Mouse (Mus musculus) neural tube, embryonic 13.5 days (tissue): Measurements from ENCODE around the gene Gm10382. TPM values are rescaled to one million over a fixed set of nuclear protein-coding genes. Genes with fewer than 3 reads are reported as not detected.
"Not testable (repeated sequence)": the region's sequence is repeated elsewhere in the genome, so short reads cannot be mapped to it uniquely, and the experiment has no call there.

Experiments
- ATAC-seq: fragments of 200-750 bp; cut with Nextera tagmentation; 2 replicates; pipeline ENCODE4 v1.8.0; 2017; ENCODE audit warnings: low read depth, mild to moderate bottlenecking, moderate TSS enrichment, moderate library complexity
- H3K27ac ChIP-seq: fragments of 300-500 bp; sonication (generic); replicated peaks from 2 replicates; pipeline ENCODE4 v1.5.1; 2015; ENCODE audit warnings: moderate library complexity, mild to moderate bottlenecking, inconsistent platforms
- H3K27me3 ChIP-seq: fragments of 300-500 bp; sonication (generic); 2 replicates; pipeline ENCODE4 v1.6.1; 2015; ENCODE audit warnings: mild to moderate bottlenecking, inconsistent platforms
- H3K36me3 ChIP-seq: fragments of 300-500 bp; sonication (generic); 2 replicates; pipeline ENCODE4 v1.6.1; 2015; ENCODE audit warnings: mild to moderate bottlenecking, inconsistent platforms
- H3K4me1 ChIP-seq: fragments of 300-500 bp; sonication (generic); replicated peaks from 2 replicates; pipeline ENCODE4 v1.6.1; 2015; ENCODE audit warnings: inconsistent platforms
- H3K4me2 ChIP-seq: fragments of 300-500 bp; sonication (generic); 2 replicates; pipeline ENCODE4 v1.6.1; 2015; ENCODE audit warnings: inconsistent platforms, mild to moderate bottlenecking, moderate library complexity
- H3K4me3 ChIP-seq: fragments of 300-500 bp; sonication (generic); 2 replicates; pipeline ENCODE4 v1.5.1; 2015; ENCODE audit warnings: mild to moderate bottlenecking, inconsistent platforms
- H3K9ac ChIP-seq: fragments of 300-500 bp; sonication (generic); 2 replicates; pipeline ENCODE4 v1.6.1; 2015; ENCODE audit warnings: moderate library complexity, mild to moderate bottlenecking, inconsistent platforms
- H3K9me3 ChIP-seq: fragments of 300-500 bp; sonication (generic); 2 replicates; pipeline ENCODE4 v1.6.1; 2016; ENCODE audit warnings: inconsistent platforms
- WGBS: fragments of 180-500 bp; shearing (Covaris S2); methylation state at CpG from one replicate; pipeline ENCODE4 v1.1.7; 2015; 5-methylcytosine and 5-hydroxymethylcytosine counted together
- polyA plus RNA-seq: library from polyadenylated mRNA; unstranded; fragments of >200 nt; fragmentation: Nextera tagmentation; extraction: Ambion mirVana; gene quantifications from 2 replicates; pipeline ENCODE4 v1.2.1, GENCODE M21; 2015

The Gm10382 gene
- polyA plus RNA-seq, 1 experiment from 2014 or later: 0.52 TPM

DNA sequence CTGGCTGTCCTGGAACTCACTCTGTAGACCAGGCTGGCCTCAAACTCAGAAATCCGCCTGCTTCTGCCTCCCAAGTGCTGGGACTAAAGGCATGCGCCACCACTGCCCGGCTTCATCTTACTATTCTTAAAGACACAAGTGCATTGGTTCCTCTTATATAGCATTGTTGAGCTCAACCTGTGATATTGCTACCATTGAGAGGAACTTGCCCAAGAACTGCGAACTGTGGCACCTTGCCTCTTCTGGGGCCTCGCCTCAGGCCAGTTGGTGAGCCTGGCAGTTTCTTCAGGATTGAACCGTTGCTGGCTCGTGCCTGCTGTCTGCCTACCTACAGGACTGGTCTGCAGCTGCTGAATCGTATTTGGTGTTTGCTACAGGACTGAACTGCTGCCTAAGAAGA, 23.4 kb downstream of the Gm10382 start:
- H3K9me3 ChIP-seq, H3K27ac ChIP-seq, H3K4me1 ChIP-seq, ATAC-seq, H3K4me2 ChIP-seq, H3K4me3 ChIP-seq, H3K9ac ChIP-seq, H3K27me3 ChIP-seq: not testable (repeated sequence)
- H3K36me3 ChIP-seq: peaks cover 47% of the 10 kb centered on the region
- WGBS: 94% methylated on average over 8 of the region's 8 CpGs

DNA sequence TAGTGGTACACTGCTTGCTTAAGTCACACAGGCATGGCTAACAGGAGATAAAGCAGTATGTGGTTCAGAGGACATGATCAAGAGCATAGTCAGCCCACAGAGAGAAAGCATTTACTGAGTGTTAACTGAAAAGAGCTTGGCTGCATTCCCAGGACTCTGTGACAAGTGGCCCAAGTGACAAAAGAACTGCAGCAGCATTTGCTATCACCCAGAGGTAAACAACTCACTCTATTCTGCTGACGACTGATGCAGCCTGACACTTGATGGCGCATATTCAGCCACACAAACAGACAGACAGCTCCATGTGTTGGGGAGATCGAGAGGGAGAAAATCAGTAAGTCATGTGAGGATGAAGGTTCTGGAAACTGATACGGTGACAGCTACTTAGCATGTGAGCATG, 24.6 kb downstream of the Gm10382 start:
- H3K36me3 ChIP-seq: peaks cover 60% of the 10 kb centered on the region
- H3K27me3 ChIP-seq: no peaks in the 10 kb centered on the region
- no peak overlapping the region for H3K9ac ChIP-seq
- 78% methylated on average over 4 of the region's 4 CpGs for WGBS
- H3K4me2 ChIP-seq: no peak overlapping the region
- no peak for ATAC-seq
- H3K9me3 ChIP-seq: no peaks in the 10 kb centered on the region
- 0 out of 2 replicates have a peak, but pooled peaks cover 3% of the 10 kb centered on the region for H3K4me1 ChIP-seq
- 0 out of 2 replicates have a peak overlapping the region, but pooled peaks have one; percentile 13 for H3K27ac ChIP-seq
- no peak overlapping the region for H3K4me3 ChIP-seq

GRCm38 (mm10) chr5:125416183-125416582, 27.1 kb downstream of the Gm10382 start:
- WGBS: 98% methylated on average over 8 of the region's 8 CpGs
- Histone ChIP-seq H3K9me3 (no peaks in the 10 kb centered on the region), H3K36me3 (peaks cover 83% of the 10 kb centered on the region), H3K27ac (no peak overlapping the region), H3K9ac (no peak overlapping the region), H3K4me2 (no peak overlapping the region), H3K4me3 (no peak overlapping the region), H3K27me3 (no peaks in the 10 kb centered on the region), H3K4me1 (no peaks in the 10 kb centered on the region)
- ATAC-seq: no peak

DNA sequence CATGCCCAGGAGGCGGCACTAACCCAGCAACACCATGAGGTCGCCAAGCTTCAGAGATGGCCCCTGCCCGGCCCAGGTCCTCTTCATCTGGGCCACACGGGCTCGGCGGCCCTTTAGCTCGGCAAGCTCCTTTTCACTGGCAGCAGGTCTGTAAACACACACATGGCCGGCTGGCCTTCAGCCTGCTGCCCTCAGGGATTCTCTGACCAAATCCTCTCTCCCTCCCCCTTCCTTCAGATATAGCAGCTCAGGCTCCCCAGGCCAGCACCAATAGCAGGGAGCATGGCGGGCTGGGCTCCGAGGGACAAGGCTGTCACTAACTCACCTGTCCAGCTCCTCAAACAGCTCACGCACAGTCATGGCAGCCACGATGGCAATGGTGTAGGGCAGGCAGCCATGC, 29.5 kb downstream of the Gm10382 start:
- ATAC-seq: no peak
- Histone ChIP-seq H3K4me2 (no peak overlapping the region), H3K27ac (no peak overlapping the region), H3K9ac (no peak overlapping the region), H3K4me1 (no peaks in the 10 kb centered on the region), H3K9me3 (no peaks in the 10 kb centered on the region), H3K4me3 (no peak overlapping the region), H3K27me3 (no peaks in the 10 kb centered on the region), H3K36me3 (peaks cover 98% of the 10 kb centered on the region)
- 93% methylated on average over 12 of the region's 12 CpGs for WGBS

DNA sequence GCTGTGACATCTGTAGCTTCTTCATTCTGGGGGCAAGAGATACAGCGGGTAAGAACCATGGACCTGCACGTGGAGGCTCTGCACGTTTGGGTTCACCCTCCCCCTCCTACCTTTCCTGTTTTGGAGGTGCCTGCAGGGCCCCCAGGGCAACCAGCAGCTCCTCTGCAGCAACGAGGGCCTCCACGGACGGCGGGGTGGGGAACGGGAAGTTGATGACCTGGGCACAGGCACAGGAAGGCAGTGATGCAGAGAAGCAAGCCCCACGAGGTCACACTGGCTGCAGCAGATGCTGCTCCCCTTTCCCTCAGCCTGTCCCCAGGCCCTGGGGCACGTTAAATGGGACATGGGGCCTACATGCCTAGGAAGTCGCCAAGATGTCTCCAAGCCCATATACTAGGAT, 30.0 kb downstream of the Gm10382 start:
- Histone ChIP-seq H3K9ac (no peak overlapping the region), H3K27ac (no peak overlapping the region), H3K4me1 (no peaks in the 10 kb centered on the region), H3K4me2 (no peak overlapping the region), H3K27me3 (no peaks in the 10 kb centered on the region), H3K4me3 (no peak overlapping the region), H3K9me3 (no peaks in the 10 kb centered on the region), H3K36me3 (peaks cover 98% of the 10 kb centered on the region)
- WGBS: 86% methylated on average over 11 of the region's 11 CpGs
- ATAC-seq: no peak

DNA sequence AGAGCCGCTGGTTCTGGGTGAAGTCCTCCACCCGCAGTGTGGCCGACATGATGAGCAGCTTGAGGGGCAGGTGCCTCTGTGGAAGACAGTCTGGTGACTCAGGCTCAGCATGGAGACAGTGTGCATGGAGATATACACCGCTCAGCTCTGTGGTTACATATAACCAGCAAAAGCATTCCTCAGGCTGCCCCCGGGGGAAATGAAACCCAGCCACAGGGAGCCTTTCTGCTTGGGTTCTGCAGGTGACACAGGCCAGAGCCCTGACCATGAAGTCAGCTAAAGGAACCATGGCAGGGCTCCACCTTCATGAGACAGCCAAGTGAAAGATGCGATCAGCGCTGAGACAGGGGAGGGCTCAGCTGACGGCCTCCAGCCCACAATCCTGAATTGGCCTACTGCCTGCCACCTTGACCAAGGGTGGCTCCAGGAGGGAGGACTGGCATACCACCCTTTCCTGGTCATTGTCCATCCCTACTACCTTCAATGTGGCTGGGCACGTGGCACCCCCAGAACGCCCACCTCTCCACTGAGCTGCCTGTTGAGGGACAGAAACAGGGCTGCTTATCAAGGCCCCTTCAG, 36.7 kb downstream of the Gm10382 start:
- no peaks in the 10 kb centered on the region for H3K27me3 ChIP-seq
- no peak overlapping the region for H3K9ac ChIP-seq
- no peak for ATAC-seq
- peaks cover 100% of the 10 kb centered on the region for H3K36me3 ChIP-seq
- H3K27ac ChIP-seq: no peak overlapping the region
- H3K9me3 ChIP-seq: no peaks in the 10 kb centered on the region
- no peak overlapping the region for H3K4me2 ChIP-seq
- H3K4me1 ChIP-seq: no peaks in the 10 kb centered on the region
- 97% methylated on average over 10 of the region's 10 CpGs for WGBS
- H3K4me3 ChIP-seq: no peak overlapping the region

DNA sequence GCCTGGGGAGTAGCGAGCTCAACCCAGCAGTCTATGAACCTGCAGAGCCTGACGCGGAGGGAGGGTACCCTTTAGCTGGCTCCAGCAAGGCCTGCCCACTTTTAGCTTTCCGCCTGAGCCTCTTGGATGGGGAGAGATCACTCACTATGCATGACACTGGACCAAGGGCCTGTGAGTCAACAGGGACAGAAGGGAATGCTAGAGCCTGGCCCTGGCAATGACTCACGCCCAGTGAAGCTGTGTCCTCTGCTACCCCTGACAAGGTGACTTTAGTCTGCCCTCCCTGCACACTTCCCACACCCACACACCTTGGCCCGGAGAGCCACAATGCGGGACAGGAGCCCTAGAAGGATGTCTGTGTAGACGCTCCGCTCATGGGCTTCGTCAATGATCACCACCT, 37.2 kb downstream of the Gm10382 start:
- no peak overlapping the region for H3K9ac ChIP-seq
- no peak overlapping the region for H3K4me3 ChIP-seq
- WGBS: 96% methylated on average over 10 of the region's 10 CpGs
- no peaks in the 10 kb centered on the region for H3K27me3 ChIP-seq
- ATAC-seq: no peak
- no peak overlapping the region for H3K4me2 ChIP-seq
- no peaks in the 10 kb centered on the region for H3K9me3 ChIP-seq
- H3K4me1 ChIP-seq: no peaks in the 10 kb centered on the region
- no peak overlapping the region for H3K27ac ChIP-seq
- H3K36me3 ChIP-seq: peaks cover 100% of the 10 kb centered on the region

- not testable (repeated sequence) for ATAC-seq, H3K9ac ChIP-seq, H3K4me3 ChIP-seq, H3K27ac ChIP-seq, H3K27me3 ChIP-seq, H3K9me3 ChIP-seq
- Histone ChIP-seq H3K4me1 (peaks cover 12% of the 10 kb centered on the region), H3K4me2 (peak overlapping the region; percentile 87), H3K36me3 (peaks cover 44% of the 10 kb centered on the region)
- 88% methylated on average over 2 of the region's 2 CpGs for WGBS
Measured at GRCm38 (mm10) chr5:125432324-125432723, 43.2 kb downstream of the Gm10382 start.

DNA sequence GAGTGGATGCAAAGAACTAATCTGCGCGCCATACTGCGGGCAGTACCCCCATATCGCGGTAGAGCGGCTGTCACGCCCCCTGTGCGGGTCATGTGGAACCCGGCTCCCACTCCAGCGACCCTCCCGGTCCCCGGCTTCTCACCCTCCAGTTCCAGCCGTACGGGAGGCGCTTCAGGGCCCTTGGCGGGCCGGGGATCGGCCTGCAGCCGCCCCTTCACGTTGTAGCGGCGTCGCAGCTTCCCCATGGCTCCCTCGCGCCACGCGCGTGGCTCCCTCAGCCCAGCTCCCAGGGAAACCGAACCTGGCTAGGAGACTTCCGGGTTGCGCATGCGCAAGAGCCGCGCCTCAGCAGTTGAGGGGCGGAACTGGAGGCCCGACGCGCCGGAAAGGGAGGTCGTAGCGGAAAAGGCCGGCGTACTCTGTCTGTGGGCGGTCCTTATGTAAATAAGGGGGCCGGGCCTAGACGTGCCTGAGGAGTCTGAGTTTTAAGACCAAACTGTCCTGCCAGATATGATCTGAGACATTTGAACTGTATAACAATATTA, 44.7 kb downstream of the Gm10382 start, which contains the start of gene Dhx37:
Dhx37 (minus strand) TSS at position 329 of the 545 bp plus-strand sequence.
- peaks cover 12% of the 10 kb centered on the region for H3K4me1 ChIP-seq
- H3K36me3 ChIP-seq: peaks cover 29% of the 10 kb centered on the region
- H3K9me3 ChIP-seq: no peaks in the 10 kb centered on the region; the same call in 1 of the 2 replicates
- H3K9ac ChIP-seq: peak within 1 kb of the TSS; percentile 89
- peak within 1 kb of the TSS; percentile 87 for H3K4me2 ChIP-seq
- H3K4me3 ChIP-seq: peak within 1 kb of the TSS; percentile 84
- WGBS: under 1% methylated on average over 46 of the region's 46 CpGs
- H3K27me3 ChIP-seq: no peaks in the 10 kb centered on the region
- peak; percentile 96 for ATAC-seq
- peak within 1 kb of the TSS; percentile 70 for H3K27ac ChIP-seq

GRCm38 (mm10) chr5:125434347-125434746, 45.2 kb downstream of the Gm10382 start:
- Histone ChIP-seq H3K36me3 (peaks cover 24% of the 10 kb centered on the region), H3K4me3 (peak overlapping the region; percentile 84), H3K4me1 (peaks cover 12% of the 10 kb centered on the region), H3K4me2 (peak overlapping the region; percentile 87)
- WGBS: 53% methylated on average over 15 of the region's 15 CpGs
- H3K27ac ChIP-seq, H3K9ac ChIP-seq, H3K27me3 ChIP-seq, ATAC-seq, H3K9me3 ChIP-seq: not testable (repeated sequence)
